Mouse (Mus musculus) CH12.LX (cell line): Measurements from ENCODE around the gene Vti1a. TPM values are rescaled to one million over a fixed set of nuclear protein-coding genes. Genes with fewer than 3 reads are reported as not detected.

Experiments
- DNase-seq: peaks from one replicate; pipeline ENCODE4 v3.0.0-alpha.2; 2013; ENCODE audit errors: extremely low read depth
- H3K27ac ChIP-seq: 2 replicates; pipeline ENCODE4 v1.5.1; 2012; ENCODE audit warnings: low read depth, mild to moderate bottlenecking, control low read depth, moderate library complexity; ENCODE audit not compliant: insufficient read depth
- H3K27me3 ChIP-seq: replicated peaks from 2 replicates; pipeline ENCODE3; 2012; ENCODE audit warnings: inconsistent platforms
- H3K36me3 ChIP-seq, 2 experiments: replicated peaks in 1 of 2; 2 replicates each; pipeline versions ENCODE3 to v1.6.1; 2012; ENCODE audit warnings: inconsistent platforms in 1 of 2, low read length in 1 of 2, mild to moderate bottlenecking in 1 of 2, mixed read lengths in 1 of 2, moderate library complexity in 1 of 2; ENCODE audit not compliant: control insufficient read depth in 1 of 2, insufficient read depth in 1 of 2
- H3K4me1 ChIP-seq, 2 experiments: 2 replicates each; pipeline ENCODE4 v1.6.1; 2012; ENCODE audit warnings: inconsistent platforms in 1 of 2, moderate library complexity in 1 of 2; ENCODE audit not compliant: insufficient read depth in 2 of 2, control insufficient read depth in 1 of 2
- H3K4me2 ChIP-seq: 2 replicates; pipeline ENCODE4 v1.6.1; 2012; ENCODE audit warnings: low read depth, mild to moderate bottlenecking, control low read depth; ENCODE audit not compliant: poor library complexity, insufficient read depth, severe bottlenecking
- H3K4me3 ChIP-seq, 3 experiments: fragments of 150-350 bp in 1 of 3; sonication (generic) in 1 of 3; replicated peaks in 1 of 3; 2 replicates each; pipeline versions ENCODE3 to v1.5.1; 2011 to 2012; ENCODE audit warnings: low read depth in 2 of 3, low read length in 2 of 3, mild to moderate bottlenecking in 2 of 3, moderate library complexity in 2 of 3, control low read depth in 1 of 3, improper control_type of control experiment in 1 of 3, inconsistent platforms in 1 of 3, mixed read lengths in 1 of 3; ENCODE audit not compliant: poor library complexity in 1 of 3
- H3K79me2 ChIP-seq: replicated peaks from 2 replicates; pipeline ENCODE4 v1.6.1; 2012; ENCODE audit warnings: mild to moderate bottlenecking, moderate library complexity; ENCODE audit not compliant: control insufficient read depth, poor library complexity, insufficient read depth, severe bottlenecking; ENCODE audit errors: extremely low read depth
- H3K9ac ChIP-seq: 2 replicates; pipeline ENCODE4 v1.6.1; 2012; ENCODE audit warnings: low read depth, mild to moderate bottlenecking, control low read depth, moderate library complexity; ENCODE audit not compliant: insufficient read depth
- H3K9me3 ChIP-seq: replicated peaks from 2 replicates; pipeline ENCODE3; 2012; ENCODE audit warnings: low read length, inconsistent platforms, mixed read lengths
- BHLHE40 ChIP-seq: IDR thresholded peaks from 2 replicates; pipeline ENCODE4 v1.6.1; 2011; ENCODE audit warnings: mild to moderate bottlenecking, low read depth, low read length, improper control_type of control experiment
- CHD2 ChIP-seq: IDR thresholded peaks from 2 replicates; pipeline ENCODE4 v1.6.1; 2011; ENCODE audit warnings: low read length, improper control_type of control experiment
- ETS1 ChIP-seq: conservative IDR thresholded peaks from 2 replicates; pipeline ENCODE4 v1.6.1; 2012; ENCODE audit warnings: low read depth, mild to moderate bottlenecking, inconsistent platforms, low read length, improper control_type of control experiment, moderate library complexity
- GABPA ChIP-seq: IDR thresholded peaks from 2 replicates; pipeline ENCODE4 v1.6.1; 2012; ENCODE audit warnings: low read depth, low read length, improper control_type of control experiment, inconsistent platforms; ENCODE audit not compliant: insufficient replicate concordance
- IRF4 ChIP-seq: IDR thresholded peaks from 2 replicates; pipeline ENCODE4 v1.6.1; 2014; ENCODE audit warnings: low read depth, mild to moderate bottlenecking, inconsistent platforms, low read length, improper control_type of control experiment
- JUN ChIP-seq: IDR thresholded peaks from 2 replicates; pipeline ENCODE4 v1.6.1; 2011; ENCODE audit warnings: low read depth, mild to moderate bottlenecking, low read length, improper control_type of control experiment, moderate library complexity; ENCODE audit not compliant: insufficient read depth
- JUND ChIP-seq: conservative IDR thresholded peaks from 2 replicates; pipeline ENCODE4 v1.6.1; 2011; ENCODE audit warnings: low read depth, low read length, improper control_type of control experiment
- KAT2A ChIP-seq: IDR thresholded peaks from 2 replicates; pipeline ENCODE4 v1.6.1; 2012; ENCODE audit warnings: low read length, improper control_type of control experiment, inconsistent platforms; ENCODE audit not compliant: insufficient replicate concordance
- MAFK ChIP-seq: IDR thresholded peaks from 2 replicates; pipeline ENCODE4 v1.6.1; 2011; ENCODE audit warnings: low read length, improper control_type of control experiment; ENCODE audit not compliant: insufficient replicate concordance
- MXI1 ChIP-seq: IDR thresholded peaks from 2 replicates; pipeline ENCODE4 v1.6.1; 2011; ENCODE audit warnings: mild to moderate bottlenecking, low read depth, low read length, improper control_type of control experiment
- NRF1 ChIP-seq: IDR thresholded peaks from 2 replicates; pipeline ENCODE4 v1.6.1; 2014; ENCODE audit warnings: low read depth, mild to moderate bottlenecking, inconsistent platforms, low read length, improper control_type of control experiment, moderate library complexity
- POLR2A ChIP-seq: IDR thresholded peaks from 2 replicates; pipeline ENCODE4 v1.6.1; 2011; ENCODE audit warnings: low read depth, mild to moderate bottlenecking, improper control_type of control experiment, low read length
- SIN3A ChIP-seq: IDR thresholded peaks from 2 replicates; pipeline ENCODE4 v1.6.1; 2012; ENCODE audit warnings: low read length, improper control_type of control experiment, inconsistent platforms
- SMC3 ChIP-seq: IDR thresholded peaks from 2 replicates; pipeline ENCODE4 v1.6.1; 2011; ENCODE audit warnings: low read depth, low read length, improper control_type of control experiment
- USF1 ChIP-seq: IDR thresholded peaks from 2 replicates; pipeline ENCODE4 v1.6.1; 2014; ENCODE audit warnings: low read depth, mild to moderate bottlenecking, inconsistent platforms, low read length, improper control_type of control experiment
- USF2 ChIP-seq: conservative IDR thresholded peaks from 2 replicates; pipeline ENCODE4 v1.6.1; 2011; ENCODE audit warnings: low read depth, low read length, improper control_type of control experiment
- ZC3H11A ChIP-seq: IDR thresholded peaks from 2 replicates; pipeline ENCODE4 v1.6.1; 2012; ENCODE audit warnings: low read depth, mild to moderate bottlenecking, inconsistent platforms, low read length, improper control_type of control experiment
- ZMIZ1 ChIP-seq: IDR thresholded peaks from 2 replicates; pipeline ENCODE4 v1.6.1; 2012; ENCODE audit warnings: low read depth, mild to moderate bottlenecking, inconsistent platforms, low read length, improper control_type of control experiment
- dilution Hi-C: fragments of 300-500 bp; cut with MboI; formaldehyde crosslinking; loops from 2 replicates; pipeline ENCODE4 v1.14.3; 2020; ENCODE audit warnings: low sequenced_read_pairs; ENCODE audit not compliant: extremely low pct_unique_long_range_greater_than_20kb, extremely low pct_ligation_motif_present
- in situ Hi-C: fragments of 300-500 bp; cut with MboI; formaldehyde crosslinking; loops from 3 replicates; pipeline ENCODE4 v1.14.3; 2019; ENCODE audit warnings: low sequenced_read_pairs, low pct_ligation_motif_present, low pct_unique_long_range_greater_than_20kb, mixed read lengths
- polyA plus RNA-seq: library from polyadenylated mRNA; unstranded; fragments of >175 nt; gene quantifications from 2 replicates; pipeline ENCODE4 v1.2.1, GENCODE M21; 2012; ENCODE audit warnings: low read depth; ENCODE audit not compliant: insufficient read length
- total RNA-seq, 2 experiments: library from RNA; depleted of rRNA; stranded (reverse); fragments of 300-350 nt in 1 of 2; fragments of >200 nt in 1 of 2; gene quantifications; 2 replicates each; pipeline ENCODE4 v1.2.3; 2012 to 2014

Gene Vti1a
- total and polyA plus RNA-seq, 3 experiments, result 22.3 to 27.6 (median 23.5) TPM

DNA sequence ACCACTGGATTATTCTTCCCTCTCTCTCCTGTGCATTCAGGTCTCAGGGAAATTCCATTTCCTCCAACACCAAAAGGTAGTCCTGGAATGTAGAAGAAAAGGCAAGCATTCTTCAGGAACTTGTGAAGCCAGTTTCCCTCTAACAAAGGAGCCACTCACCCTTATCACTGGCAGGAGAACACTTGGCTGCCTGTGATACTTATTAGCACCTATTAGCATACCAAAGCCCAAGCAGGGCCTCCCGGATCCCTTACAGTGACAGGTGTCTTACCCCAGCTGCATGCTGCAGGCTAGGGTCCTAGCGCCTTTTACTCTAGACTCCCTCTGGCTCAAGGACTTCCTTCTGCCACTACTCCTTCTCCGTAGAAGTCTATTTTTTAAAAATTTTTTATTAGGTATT, 44.6 kb upstream of the Vti1a start:
- H3K4me3 ChIP-seq, result no peak overlapping the region
- no peaks in the 10 kb centered on the region for H3K27me3 ChIP-seq
- peaks cover 19% of the 10 kb centered on the region for H3K79me2 ChIP-seq
- TF ChIP-seq ETS1 (no peak), IRF4 (no peak), USF1 (no peak), MXI1 (no peak), USF2 (no peak), NRF1 (no peak), CHD2 (no peak), ZC3H11A (no peak), ZMIZ1 (no peak), SMC3 (no peak), BHLHE40 (no peak), JUND (no peak), POLR2A (no peak)
- H3K4me1 ChIP-seq, result peaks cover 1 to 62% of the 10 kb centered on the region in 2 experiments; a peak in 2 of 4 replicates
- no peak overlapping the region for H3K4me2 ChIP-seq
- H3K9ac ChIP-seq, result no peak overlapping the region
- H3K27ac ChIP-seq, result no peak overlapping the region
- in situ Hi-C loops, result no loop called here
- dilution Hi-C loops, result no loop called here
- peaks cover 57 to 92% of the 10 kb centered on the region in 2 experiments for H3K36me3 ChIP-seq
- DNase-seq, result no peak
- no peaks in the 10 kb centered on the region for H3K9me3 ChIP-seq

DNA sequence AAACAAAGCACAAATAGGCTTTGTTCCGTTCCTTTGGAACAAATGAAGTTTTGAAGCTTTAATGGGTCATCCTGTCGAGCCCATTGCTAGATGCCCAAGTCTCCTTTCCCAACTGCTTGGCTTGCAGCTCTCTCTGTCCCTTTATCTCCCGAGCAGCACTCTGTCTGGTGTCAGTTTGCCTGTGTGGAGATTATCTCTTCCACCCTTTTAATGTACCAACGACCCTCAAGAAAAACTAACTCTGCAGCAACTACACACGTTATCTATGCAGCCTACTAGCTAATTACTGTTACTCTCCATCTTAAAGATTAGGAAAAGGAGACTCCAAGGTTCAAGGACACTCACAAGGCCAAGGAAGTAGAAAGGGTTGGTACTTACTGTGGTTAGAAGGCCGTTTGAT, 42.8 kb upstream of the Vti1a start:
- Histone ChIP-seq H3K4me3 (no peak overlapping the region), H3K27me3 (no peaks in the 10 kb centered on the region), H3K9me3 (no peaks in the 10 kb centered on the region), H3K4me1 (peaks cover 0 to 44% of the 10 kb centered on the region in 2 experiments; a peak in 2 of 4 replicates), H3K9ac (no peak overlapping the region), H3K4me2 (no peak overlapping the region), H3K36me3 (peaks cover 64 to 91% of the 10 kb centered on the region in 2 experiments), H3K79me2 (no peaks in the 10 kb centered on the region), H3K27ac (no peak overlapping the region)
- TF ChIP-seq KAT2A (no peak), ETS1 (no peak), SIN3A (no peak), JUN (no peak), MAFK (no peak), GABPA (no peak)
- dilution Hi-C loops (no loop called here), in situ Hi-C loops (no loop called here)
- no peak for DNase-seq
